Mouse (Mus musculus) cerebellum, adult 9-11 months (tissue): ENCODE measurements around the gene Sema5a.
"Not testable (repeated sequence)": the region's sequence is repeated elsewhere in the genome, so short reads cannot be mapped to it uniquely, and the experiment has no call there.

Source experiments
- DNase-seq: peaks from one replicate; pipeline ENCODE4 v3.0.0; 2022

The Sema5a gene

GRCm38 (mm10) chr15:32244344-32244955, at the start of gene Sema5a:
TSS of gene Sema5a (plus strand) at chr15:32244810.
- peak; percentile 72 for DNase-seq

GRCm38 (mm10) chr15:32198076-32198475, 46.5 kb upstream of the Sema5a start:
- DNase-seq = no peak

GRCm38 (mm10) chr15:32198561-32198960, 46.0 kb upstream of the Sema5a start:
- no peak for DNase-seq

GRCm38 (mm10) chr15:32203242-32203641, 41.4 kb upstream of the Sema5a start:
- no peak for DNase-seq

GRCm38 (mm10) chr15:32204908-32205307, 39.7 kb upstream of the Sema5a start:
- DNase-seq = no peak

GRCm38 (mm10) chr15:32214687-32215086, 29.9 kb upstream of the Sema5a start:
- DNase-seq = not testable (repeated sequence)

GRCm38 (mm10) chr15:32223028-32223427, 21.6 kb upstream of the Sema5a start:
- DNase-seq = no peak

- no peak for DNase-seq
Measured at GRCm38 (mm10) chr15:32225394-32225793, 19.2 kb upstream of the Sema5a start.

- no peak for DNase-seq
Measured at GRCm38 (mm10) chr15:32226381-32226780, 18.2 kb upstream of the Sema5a start.

GRCm38 (mm10) chr15:32226888-32227395, 17.7 kb upstream of the Sema5a start:
- DNase-seq = no peak

GRCm38 (mm10) chr15:32230066-32230465, 14.5 kb upstream of the Sema5a start:
- no peak for DNase-seq

GRCm38 (mm10) chr15:32232189-32232588, 12.4 kb upstream of the Sema5a start:
- DNase-seq = no peak

- DNase-seq = not testable (repeated sequence)
Measured at GRCm38 (mm10) chr15:32232666-32233141, 11.9 kb upstream of the Sema5a start.

GRCm38 (mm10) chr15:32233451-32233850, 11.2 kb upstream of the Sema5a start:
- no peak for DNase-seq

- no peak for DNase-seq
Measured at GRCm38 (mm10) chr15:32239099-32239498, 5.5 kb upstream of the Sema5a start.

GRCm38 (mm10) chr15:32240159-32240558, 4.5 kb upstream of the Sema5a start:
- no peak for DNase-seq

- DNase-seq = no peak
Measured at GRCm38 (mm10) chr15:32241666-32242065, 2.9 kb upstream of the Sema5a start.

- no peak for DNase-seq
Measured at GRCm38 (mm10) chr15:32243096-32243785, 1.4 kb upstream of the Sema5a start.

- DNase-seq = no peak
Measured at GRCm38 (mm10) chr15:32243824-32244223, 786 bp upstream of the Sema5a start.

- peak; percentile 69 for DNase-seq
Measured at GRCm38 (mm10) chr15:32244956-32245836, 586 bp downstream of the Sema5a start.

GRCm38 (mm10) chr15:32245837-32246670, 1.4 kb downstream of the Sema5a start:
- DNase-seq = peak; percentile 85

GRCm38 (mm10) chr15:32247281-32247680, 2.7 kb downstream of the Sema5a start:
- no peak for DNase-seq
